8 mouse cellular contexts compared by ENCODE assay signal in the genomic region with DNA sequence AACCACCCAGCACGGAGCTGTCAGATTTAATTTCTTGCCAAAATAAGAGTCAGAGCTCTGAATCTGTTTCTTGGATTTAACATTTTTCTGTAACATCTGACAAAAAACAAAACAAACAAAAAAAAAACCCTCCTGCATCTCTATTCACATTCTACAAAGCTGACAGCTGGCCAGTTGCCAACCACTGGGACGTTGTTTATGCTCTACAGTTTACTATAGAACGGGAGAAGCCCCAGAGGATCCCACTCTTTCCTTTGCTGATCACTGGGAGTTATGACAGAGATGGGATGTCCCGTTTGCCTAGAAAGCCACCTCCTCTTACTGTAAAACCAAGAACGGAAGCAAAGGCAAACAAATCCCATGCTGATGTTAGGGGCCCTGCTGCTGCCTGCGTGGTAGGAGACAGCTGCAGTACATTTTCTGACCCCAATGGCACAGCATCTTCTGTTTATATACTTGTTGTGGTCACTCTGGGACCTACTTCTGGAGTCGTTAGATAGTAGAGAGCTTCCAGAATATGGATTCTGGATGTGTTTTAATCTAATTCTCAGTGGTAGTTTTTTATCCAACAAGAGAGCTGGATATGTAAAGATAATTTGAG.
A peak's percentile ranks its signal among the peaks of the same experiment; 100 is the strongest.
DNase-seq lines count a peak whose midpoint lies in the region; ATAC-seq lines count a peak whose summit lies in the region.

No protein-coding gene starts in this region.

- 26% methylated on average over 7 of the region's 7 CpGs for WGBS in forebrain, embryonic 15.5 days
- 31% methylated on average over 7 of the region's 7 CpGs for WGBS in forebrain, embryonic 13.5 days
- WGBS in kidney, embryonic 15.5 days, result 37% methylated on average over 7 of the region's 7 CpGs

- no peaks in the 10 kb centered on the region for H3K27me3 ChIP-seq in forebrain, embryonic 15.5 days
- H3K27me3 ChIP-seq in forebrain, embryonic 13.5 days, result no peaks in the 10 kb centered on the region
- H3K27me3 ChIP-seq in kidney, embryonic 15.5 days, result no peaks in the 10 kb centered on the region

- no peak overlapping the region for H3K9ac ChIP-seq in forebrain, embryonic 15.5 days (replicated peaks)
- H3K9ac ChIP-seq in forebrain, embryonic 13.5 days, result no peak overlapping the region
- no peak overlapping the region for H3K9ac ChIP-seq in kidney, embryonic 15.5 days

- DNase-seq in kidney, adult 8-10 months, result no peak
- peak; percentile 48 for DNase-seq in testis, postnatal 10 days (ENCODE audit: low spot score)
- no peak for DNase-seq in testis, postnatal 14 days (ENCODE audit: low spot score)
- DNase-seq in adipocyte (ENCODE audit: low spot score), result no peak
- DNase-seq in urinary bladder, adult 2 months (ENCODE audit: low spot score), result no peak

- no peak overlapping the region for H3K4me2 ChIP-seq in forebrain, embryonic 15.5 days (replicated peaks)
- no peak overlapping the region for H3K4me2 ChIP-seq in forebrain, embryonic 13.5 days
- H3K4me2 ChIP-seq in kidney, embryonic 15.5 days, result no peak overlapping the region

- H3K4me1 ChIP-seq in forebrain, embryonic 15.5 days, result 0 out of 2 replicates have a peak, but pooled peaks cover 5% of the 10 kb centered on the region
- peaks cover 7% of the 10 kb centered on the region for H3K4me1 ChIP-seq in forebrain, embryonic 13.5 days
- H3K4me1 ChIP-seq in kidney, embryonic 15.5 days, result peaks cover 9% of the 10 kb centered on the region; the same call in 1 of the 2 replicates

- no peak overlapping the region for H3K27ac ChIP-seq in forebrain, embryonic 15.5 days (replicated peaks)
- H3K27ac ChIP-seq in forebrain, embryonic 13.5 days, result no peak overlapping the region
- H3K27ac ChIP-seq in kidney, embryonic 15.5 days, result 0 out of 2 replicates have a peak overlapping the region, but pooled peaks have one; percentile 41

- no peaks in the 10 kb centered on the region for H3K9me3 ChIP-seq in forebrain, embryonic 15.5 days
- no peaks in the 10 kb centered on the region for H3K9me3 ChIP-seq in forebrain, embryonic 13.5 days (replicated peaks)
- no peaks in the 10 kb centered on the region for H3K9me3 ChIP-seq in kidney, embryonic 15.5 days (replicated peaks)

- no peak overlapping the region for H3K4me3 ChIP-seq in forebrain, embryonic 15.5 days
- H3K4me3 ChIP-seq in forebrain, embryonic 13.5 days, result no peak overlapping the region
- H3K4me3 ChIP-seq in kidney, embryonic 15.5 days (replicated peaks), result no peak overlapping the region

- peak; percentile 55; the same call in 1 of the 2 replicates for ATAC-seq in forebrain, embryonic 15.5 days (replicated peaks)
- no peak for ATAC-seq in forebrain, embryonic 13.5 days
- ATAC-seq in kidney, embryonic 15.5 days (replicated peaks; ENCODE audit: low FRiP score), result 0 out of 2 replicates have a peak, but pooled peaks have one; percentile 22

- no peaks in the 10 kb centered on the region for H3K36me3 ChIP-seq in forebrain, embryonic 15.5 days
- no peaks in the 10 kb centered on the region for H3K36me3 ChIP-seq in forebrain, embryonic 13.5 days (ENCODE audit: poor library complexity, severe bottlenecking)
- H3K36me3 ChIP-seq in kidney, embryonic 15.5 days, result no peaks in the 10 kb centered on the region
